Mouse (Mus musculus): ENCODE measurements at regions not wholly inside any gene's neighbourhood (a gene's known extent, or its start where the extent isn't known, plus 50 kb on each side); places are given as distances from the start of the nearest gene placed in this dataset.

- ATAC-seq (no peak), DNase-seq (ENCODE audit: low spot score) (no peak)
- TF ChIP-seq CTCF (IDR thresholded peaks at IDR 0.05; ENCODE audit: low read depth): no peak
- no peaks in the 10 kb centered on the region for H3K4me1 ChIP-seq (ENCODE audit: insufficient read depth, low read length)
- no peak overlapping the region for H3K9ac ChIP-seq (replicated peaks; ENCODE audit: low read length)
- 75% methylated on average over 4 of the region's 4 CpGs for WGBS
- no peaks in the 10 kb centered on the region for H3K9me3 ChIP-seq (ENCODE audit: low read length)
- no peaks in the 10 kb centered on the region for H3K36me3 ChIP-seq (ENCODE audit: insufficient read depth, low read length)
- no peaks in the 10 kb centered on the region for H3K27me3 ChIP-seq (ENCODE audit: insufficient read depth, low read length)
- H3K27ac ChIP-seq: no peak overlapping the region
- no peak overlapping the region for H3K4me2 ChIP-seq (ENCODE audit: low read depth, low read length)
- no peak overlapping the region for H3K4me3 ChIP-seq (ENCODE audit: low read length)
These were observed 768.7 kb downstream of the Gm826 start for GRCm38 (mm10) chr2:159565255-159565654.

GRCm38 (mm10) chr2:159565921-159566320 lies 768.0 kb downstream of the Gm826 start:
- Histone ChIP-seq H3K36me3 (ENCODE audit: insufficient read depth, low read length) (no peaks in the 10 kb centered on the region), H3K4me1 (ENCODE audit: insufficient read depth, low read length) (no peaks in the 10 kb centered on the region)

GRCm38 (mm10) chr2:159566461-159566860 lies 767.5 kb downstream of the Gm826 start:
- Histone ChIP-seq H3K9ac (replicated peaks; ENCODE audit: low read length) (no peak overlapping the region), H3K4me1 (ENCODE audit: insufficient read depth, low read length) (no peaks in the 10 kb centered on the region), H3K4me3 (ENCODE audit: low read length) (no peak overlapping the region), H3K27me3 (ENCODE audit: insufficient read depth, low read length) (no peaks in the 10 kb centered on the region), H3K9me3 (ENCODE audit: low read length) (no peaks in the 10 kb centered on the region), H3K36me3 (ENCODE audit: insufficient read depth, low read length) (no peaks in the 10 kb centered on the region), H3K27ac (no peak overlapping the region), H3K4me2 (ENCODE audit: low read depth, low read length) (no peak overlapping the region)
- ATAC-seq (no peak), DNase-seq (ENCODE audit: low spot score) (peak; percentile 10)
- WGBS: 40% methylated on average over 5 of the region's 5 CpGs
- no peak for TF ChIP-seq CTCF (IDR thresholded peaks at IDR 0.05; ENCODE audit: low read depth)

More at GRCm38 (mm10) chr2:159565921-159566320, 768.0 kb downstream of the Gm826 start:
- H3K27me3 ChIP-seq (ENCODE audit: insufficient read depth, low read length): no peaks in the 10 kb centered on the region
- H3K4me3 ChIP-seq (ENCODE audit: low read length): no peak overlapping the region
- H3K9ac ChIP-seq (replicated peaks; ENCODE audit: low read length): no peak overlapping the region
- no peak for TF ChIP-seq CTCF (IDR thresholded peaks at IDR 0.05; ENCODE audit: low read depth)
- no peaks in the 10 kb centered on the region for H3K9me3 ChIP-seq (ENCODE audit: low read length)
- ATAC-seq (no peak), DNase-seq (ENCODE audit: low spot score) (no peak)
- no peak overlapping the region for H3K4me2 ChIP-seq (ENCODE audit: low read depth, low read length)
- H3K27ac ChIP-seq: no peak overlapping the region
- WGBS: 77% methylated on average over 5 of the region's 5 CpGs

- DNase-seq (ENCODE audit: low spot score): no peak
- Histone ChIP-seq H3K4me2 (ENCODE audit: low read depth, low read length) (no peak overlapping the region), H3K4me3 (ENCODE audit: low read length) (no peak overlapping the region), H3K27ac (no peak overlapping the region), H3K9ac (replicated peaks; ENCODE audit: low read length) (no peak overlapping the region), H3K9me3 (ENCODE audit: low read length) (no peaks in the 10 kb centered on the region), H3K36me3 (ENCODE audit: insufficient read depth, low read length) (no peaks in the 10 kb centered on the region), H3K4me1 (ENCODE audit: insufficient read depth, low read length) (no peaks in the 10 kb centered on the region), H3K27me3 (ENCODE audit: insufficient read depth, low read length) (no peaks in the 10 kb centered on the region)
- no peak for ATAC-seq
- no peak for TF ChIP-seq CTCF (IDR thresholded peaks at IDR 0.05; ENCODE audit: low read depth)
- 70% methylated on average over 4 of the region's 4 CpGs for WGBS
These were observed 765.6 kb downstream of the Gm826 start for GRCm38 (mm10) chr2:159568391-159568790.

GRCm38 (mm10) chr2:159571862-159572261 lies 762.1 kb downstream of the Gm826 start:
- no peaks in the 10 kb centered on the region for H3K27me3 ChIP-seq (ENCODE audit: insufficient read depth, low read length)
- DNase-seq (ENCODE audit: low spot score) (no peak), ATAC-seq (no peak)
- no peak overlapping the region for H3K27ac ChIP-seq
- WGBS: 76% methylated on average over 2 of the region's 2 CpGs
- H3K9me3 ChIP-seq (ENCODE audit: low read length): no peaks in the 10 kb centered on the region
- no peaks in the 10 kb centered on the region for H3K4me1 ChIP-seq (ENCODE audit: insufficient read depth, low read length)
- no peak for TF ChIP-seq CTCF (IDR thresholded peaks at IDR 0.05; ENCODE audit: low read depth)
- H3K4me3 ChIP-seq (ENCODE audit: low read length): no peak overlapping the region
- no peak overlapping the region for H3K4me2 ChIP-seq (ENCODE audit: low read depth, low read length)
- no peaks in the 10 kb centered on the region for H3K36me3 ChIP-seq (ENCODE audit: insufficient read depth, low read length)
- no peak overlapping the region for H3K9ac ChIP-seq (replicated peaks; ENCODE audit: low read length)

- ATAC-seq (no peak), DNase-seq (ENCODE audit: low spot score) (no peak)
- Histone ChIP-seq H3K4me3 (ENCODE audit: low read length) (no peak overlapping the region), H3K27ac (no peak overlapping the region), H3K4me2 (ENCODE audit: low read depth, low read length) (no peak overlapping the region), H3K9me3 (ENCODE audit: low read length) (no peaks in the 10 kb centered on the region), H3K36me3 (ENCODE audit: insufficient read depth, low read length) (no peaks in the 10 kb centered on the region), H3K27me3 (ENCODE audit: insufficient read depth, low read length) (no peaks in the 10 kb centered on the region), H3K9ac (replicated peaks; ENCODE audit: low read length) (no peak overlapping the region), H3K4me1 (ENCODE audit: insufficient read depth, low read length) (no peaks in the 10 kb centered on the region)
- TF ChIP-seq CTCF (IDR thresholded peaks at IDR 0.05; ENCODE audit: low read depth): no peak
- 73% methylated on average over 5 of the region's 5 CpGs for WGBS
These were observed 758.7 kb downstream of the Gm826 start for GRCm38 (mm10) chr2:159575271-159575670.

- Histone ChIP-seq H3K4me1 (ENCODE audit: insufficient read depth, low read length) (no peaks in the 10 kb centered on the region), H3K4me3 (ENCODE audit: low read length) (no peak overlapping the region), H3K36me3 (ENCODE audit: insufficient read depth, low read length) (no peaks in the 10 kb centered on the region), H3K9me3 (ENCODE audit: low read length) (no peaks in the 10 kb centered on the region), H3K27ac (no peak overlapping the region), H3K4me2 (ENCODE audit: low read depth, low read length) (no peak overlapping the region), H3K27me3 (ENCODE audit: insufficient read depth, low read length) (no peaks in the 10 kb centered on the region), H3K9ac (replicated peaks; ENCODE audit: low read length) (no peak overlapping the region)
- ATAC-seq (no peak), DNase-seq (ENCODE audit: low spot score) (no peak)
- TF ChIP-seq CTCF (IDR thresholded peaks at IDR 0.05; ENCODE audit: low read depth): no peak
- 42% methylated on average over 8 of the region's 8 CpGs for WGBS
These were observed 750.9 kb downstream of the Gm826 start for GRCm38 (mm10) chr2:159583103-159583502.
